Mouse (Mus musculus): Measurements from ENCODE around the gene Elf2.

- no peak for TF ChIP-seq POLR2A (IDR thresholded peaks at IDR 0.05; ENCODE audit: borderline replicate concordance, low read depth, low read length)
- no peak for TF ChIP-seq CTCF (IDR thresholded peaks at IDR 0.05; ENCODE audit: low read depth, low read length)
Observed at GRCm38 (mm10) chr3:51222302-51222701, 118.2 kb downstream of the Elf2 start.

Data from bone marrow macrophage, adult 2 months (primary cell).